Mouse (Mus musculus) fat pad, adult 2 months (tissue): ENCODE data around the gene Psmg4.

Source experiments
- DNase-seq: peaks from one replicate; pipeline ENCODE4 v3.0.0-alpha.2; 2011; ENCODE audit warnings: low read depth, low spot score; ENCODE audit errors: extremely low read depth

The Psmg4 gene

DNA sequence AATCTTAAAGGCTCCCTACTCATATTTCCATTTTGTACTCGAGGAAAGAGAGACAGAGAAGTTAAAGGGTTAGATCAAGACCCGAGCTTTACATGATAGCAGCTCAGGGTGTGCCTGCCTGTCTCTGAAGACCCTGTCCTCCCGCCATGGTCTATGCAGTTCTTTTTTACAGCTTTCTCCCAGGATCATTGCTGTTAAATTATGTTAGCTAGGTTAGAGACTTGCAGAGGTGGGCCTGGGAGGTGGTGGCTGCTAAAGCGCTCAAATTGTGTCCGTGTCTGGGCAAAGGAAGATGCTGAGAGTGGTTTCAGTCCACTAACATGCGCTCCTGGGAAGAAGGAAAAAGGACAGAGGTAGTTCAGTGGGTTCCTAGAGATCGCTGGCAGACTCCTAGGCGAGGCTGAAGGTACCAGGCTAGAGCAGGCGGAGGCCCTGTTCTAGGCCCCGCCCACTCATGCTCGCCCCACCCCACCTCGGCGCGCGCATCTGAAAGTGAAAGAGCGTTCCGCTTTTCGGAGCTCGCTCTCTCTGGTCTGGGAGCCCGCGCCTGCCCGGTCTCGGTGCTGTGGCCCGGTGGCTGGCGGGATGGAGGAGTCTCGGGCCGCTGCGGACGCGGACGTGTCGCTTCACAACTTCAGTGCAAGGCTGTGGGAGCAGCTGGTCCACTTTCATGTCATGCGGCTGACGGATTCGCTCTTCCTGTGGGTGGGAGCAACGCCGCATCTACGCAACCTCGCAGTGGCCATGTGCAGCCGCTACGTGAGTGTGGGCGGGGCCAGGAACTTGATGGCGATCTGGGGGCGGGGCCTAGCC, at the start of gene Psmg4:
Gene Psmg4, plus strand, starts transcription at position 474 of the 813 bp plus-strand sequence.
- DNase-seq, result no peak

- no peak for DNase-seq
Observed at GRCm38 (mm10) chr13:34113086-34113485, 49.7 kb upstream of the Psmg4 start.

DNA sequence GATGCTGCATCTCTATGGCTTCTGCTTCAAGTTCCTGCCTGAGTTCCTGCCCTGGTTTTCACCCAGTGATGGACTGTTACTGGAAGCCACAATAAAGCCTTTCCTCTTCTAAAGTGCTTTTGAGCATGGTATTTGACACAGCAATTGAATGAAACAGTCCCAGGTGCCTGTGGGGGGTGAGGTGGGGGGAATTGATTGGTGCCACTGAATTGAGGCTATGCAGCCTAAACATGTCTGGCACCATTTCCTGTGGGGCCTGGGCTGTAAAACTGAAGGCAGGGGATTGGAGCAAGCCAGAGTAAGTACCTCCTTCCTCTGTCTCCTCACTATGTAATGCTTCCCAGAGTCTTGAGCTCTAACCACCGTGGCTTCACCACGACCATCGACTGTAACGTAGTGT, 48.1 kb upstream of the Psmg4 start:
- no peak for DNase-seq

GRCm38 (mm10) chr13:34116508-34116907, 46.3 kb upstream of the Psmg4 start:
- DNase-seq, result no peak

DNA sequence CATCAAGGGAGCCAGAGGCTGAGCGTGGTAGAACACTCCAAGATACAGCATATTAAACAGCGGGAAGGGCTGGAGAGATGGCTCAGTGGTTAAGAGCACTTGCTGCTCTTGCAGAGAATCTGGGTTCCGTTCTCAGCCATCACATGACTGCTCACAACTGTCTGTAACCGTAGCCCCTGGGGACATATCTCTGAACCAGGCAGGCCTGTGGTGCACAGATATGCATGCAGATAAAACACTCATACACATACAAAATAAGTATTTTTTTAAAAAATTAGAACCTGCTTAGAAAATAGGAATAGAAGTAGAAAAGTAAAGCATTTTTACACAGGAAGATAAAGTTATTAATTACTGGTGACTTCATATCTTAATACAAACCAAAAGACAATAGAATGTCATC, 43.9 kb upstream of the Psmg4 start:
- no peak for DNase-seq

DNA sequence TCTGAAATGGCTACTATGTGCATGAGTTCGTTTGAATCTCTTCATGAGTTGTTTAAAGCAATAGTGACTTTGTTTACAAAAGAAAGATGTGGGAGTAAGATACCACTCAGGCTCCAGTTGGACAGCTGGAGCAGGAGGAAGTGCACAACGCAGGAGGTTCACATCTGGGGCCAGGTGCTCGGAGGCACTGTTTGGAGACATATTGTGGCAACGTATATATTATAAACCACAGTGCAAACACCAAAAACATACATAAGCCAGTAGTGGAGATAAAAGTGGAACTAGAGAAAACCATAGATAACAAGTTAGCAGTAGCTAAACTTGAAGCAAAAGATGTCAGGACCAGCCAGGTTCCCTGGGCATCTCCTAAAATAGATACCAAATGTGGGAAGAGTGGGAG, 43.4 kb upstream of the Psmg4 start:
- no peak for DNase-seq

GRCm38 (mm10) chr13:34120536-34120935, 42.2 kb upstream of the Psmg4 start:
- DNase-seq, result no peak

DNA sequence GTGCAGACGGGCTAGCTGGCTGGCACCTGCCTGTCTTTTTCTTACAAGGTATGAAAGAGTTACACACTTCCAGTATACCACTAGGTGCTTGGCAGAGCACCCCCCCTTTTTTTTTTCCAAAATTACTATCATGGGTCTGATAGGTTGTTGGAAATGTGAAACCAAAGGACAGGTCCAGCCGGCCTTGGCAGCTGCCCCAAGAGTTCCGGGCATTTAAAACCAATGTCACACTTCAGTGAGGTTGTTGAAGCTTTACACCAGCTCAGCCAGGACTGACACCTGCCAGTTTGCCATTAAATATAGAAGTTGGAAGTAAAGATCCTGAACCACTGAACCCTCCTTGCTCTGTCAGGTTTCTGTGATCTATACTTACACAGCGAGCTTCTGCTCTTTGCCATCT, 37.1 kb upstream of the Psmg4 start:
- no peak for DNase-seq

GRCm38 (mm10) chr13:34128276-34129114, 34.3 kb upstream of the Psmg4 start:
- no peak for DNase-seq

GRCm38 (mm10) chr13:34129485-34130225, 33.1 kb upstream of the Psmg4 start:
- no peak for DNase-seq

DNA sequence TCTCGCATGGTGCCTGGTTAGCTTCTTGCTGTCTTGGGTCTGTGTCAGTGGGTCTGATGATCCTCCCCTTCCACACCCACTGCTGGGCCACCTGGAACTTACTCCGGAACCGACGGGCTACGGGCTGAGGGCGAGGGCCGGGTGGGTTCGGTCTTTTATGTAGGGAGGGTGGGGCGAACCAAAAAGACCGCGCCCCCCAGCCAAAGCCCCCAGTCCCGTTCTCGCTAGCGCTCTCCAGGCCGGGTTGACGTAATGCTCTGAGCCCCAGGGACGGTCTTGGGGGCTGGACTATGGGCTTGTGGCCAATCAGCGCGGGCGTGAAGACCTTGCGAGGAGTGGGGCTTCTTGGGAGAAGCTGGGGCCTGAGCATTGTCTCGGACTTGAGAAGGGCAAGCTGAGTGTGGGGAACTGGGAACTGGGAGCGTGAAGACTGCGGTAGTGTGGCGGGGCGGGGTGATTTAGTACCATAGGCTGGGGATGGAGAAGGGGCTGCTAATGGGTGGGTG, 32.5 kb upstream of the Psmg4 start, which contains the start of gene Tubb2b:
Gene Tubb2b, minus strand, starts transcription at position 241 of the 506 bp plus-strand sequence.
- DNase-seq, result no peak

GRCm38 (mm10) chr13:34131011-34131707, 31.6 kb upstream of the Psmg4 start:
- no peak for DNase-seq

DNA sequence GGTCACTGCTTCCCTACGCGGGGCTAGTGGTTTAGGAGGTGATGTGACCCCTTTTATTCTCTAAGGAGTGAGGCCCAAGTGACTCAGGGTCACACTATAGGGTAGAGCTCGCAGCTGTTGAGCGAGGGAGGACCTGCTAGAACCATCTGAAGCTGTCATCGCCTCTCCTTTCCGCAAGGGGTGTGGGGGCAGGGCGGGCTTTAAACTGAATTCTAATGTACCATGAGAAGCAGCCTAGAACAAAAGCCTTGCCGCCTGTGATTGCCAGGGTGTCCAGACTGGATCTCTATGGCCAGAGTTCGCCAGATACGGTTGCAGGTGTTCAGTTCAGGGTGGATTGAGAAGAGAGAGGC, 31.1 kb upstream of the Psmg4 start:
- no peak for DNase-seq

- no peak for DNase-seq
Observed at GRCm38 (mm10) chr13:34132299-34132698, 30.5 kb upstream of the Psmg4 start.

DNA sequence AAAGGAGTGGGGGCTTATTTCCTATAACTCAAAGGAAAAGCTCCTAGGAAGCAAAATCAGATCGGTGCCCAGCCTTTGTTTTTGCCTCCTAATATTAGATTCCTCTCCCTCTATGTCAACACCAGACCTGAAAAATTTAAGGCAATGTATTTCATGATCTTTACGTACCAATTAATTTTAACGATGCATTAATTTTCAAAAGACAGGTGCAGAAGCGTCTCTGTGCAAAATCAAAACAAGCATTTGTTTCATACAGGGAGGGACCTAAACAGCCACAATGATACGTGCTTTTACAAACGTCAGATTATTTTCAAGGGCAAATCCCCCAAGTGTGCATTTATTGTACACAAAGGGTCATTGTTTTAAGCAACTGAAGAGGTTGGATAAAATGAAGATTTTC, 29.9 kb upstream of the Psmg4 start:
- DNase-seq, result no peak

DNA sequence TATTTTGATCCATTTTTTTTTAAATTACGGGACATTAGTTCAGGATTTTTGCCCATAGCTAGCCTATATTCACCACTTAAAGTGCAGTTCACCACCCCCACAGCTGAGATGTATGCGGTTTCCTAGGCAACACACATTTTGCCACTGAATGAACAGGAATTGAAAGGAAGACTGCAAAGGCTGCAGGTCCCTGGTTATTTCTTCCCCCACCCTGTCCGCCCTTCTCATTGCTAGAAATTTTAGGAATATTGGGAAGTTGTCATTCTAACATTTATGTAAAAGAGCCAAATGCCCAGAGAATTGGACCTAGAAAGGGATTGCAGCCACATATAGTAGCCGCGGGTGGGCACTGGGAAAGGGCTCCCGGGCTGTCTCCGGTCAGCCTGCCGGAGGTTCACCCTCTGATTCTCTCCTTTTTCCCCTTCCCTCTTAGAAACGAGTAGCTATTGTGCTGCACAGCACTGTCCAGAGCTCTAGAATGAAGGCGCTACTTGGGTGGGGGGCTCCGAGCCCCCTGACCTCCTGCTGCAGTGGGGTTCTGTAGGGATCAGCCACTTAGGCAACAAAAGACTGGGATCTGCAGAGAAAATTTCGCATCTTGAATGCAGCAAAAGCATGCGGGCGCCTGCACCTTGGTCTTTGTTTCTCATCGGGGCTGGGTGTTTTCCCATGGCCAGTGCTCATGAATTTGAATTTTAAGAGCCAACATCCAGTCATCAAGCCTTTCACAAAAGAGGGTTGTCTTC, 29.3 kb upstream of the Psmg4 start:
- DNase-seq, result no peak

DNA sequence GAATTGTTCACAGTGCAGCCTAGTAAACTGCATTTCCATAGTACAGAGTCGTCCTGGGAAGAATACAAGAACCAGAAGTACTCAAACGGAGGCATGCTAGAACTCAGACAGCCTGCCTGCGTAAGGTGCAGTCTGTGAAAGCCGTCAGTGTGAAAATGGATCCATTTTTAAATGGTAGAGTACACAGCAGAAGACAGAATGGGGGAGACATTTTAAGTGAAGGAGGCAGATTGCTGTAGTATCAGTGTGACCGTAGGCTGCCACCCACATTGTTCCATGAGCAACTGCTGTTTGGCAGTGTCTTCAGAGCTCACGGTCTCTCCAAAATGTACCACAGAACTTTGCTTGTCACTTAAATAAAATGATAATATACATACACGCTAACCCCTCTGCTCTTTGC, 28.5 kb upstream of the Psmg4 start:
- no peak for DNase-seq

- DNase-seq, result no peak
Observed at GRCm38 (mm10) chr13:34136605-34137004, 26.2 kb upstream of the Psmg4 start.

DNA sequence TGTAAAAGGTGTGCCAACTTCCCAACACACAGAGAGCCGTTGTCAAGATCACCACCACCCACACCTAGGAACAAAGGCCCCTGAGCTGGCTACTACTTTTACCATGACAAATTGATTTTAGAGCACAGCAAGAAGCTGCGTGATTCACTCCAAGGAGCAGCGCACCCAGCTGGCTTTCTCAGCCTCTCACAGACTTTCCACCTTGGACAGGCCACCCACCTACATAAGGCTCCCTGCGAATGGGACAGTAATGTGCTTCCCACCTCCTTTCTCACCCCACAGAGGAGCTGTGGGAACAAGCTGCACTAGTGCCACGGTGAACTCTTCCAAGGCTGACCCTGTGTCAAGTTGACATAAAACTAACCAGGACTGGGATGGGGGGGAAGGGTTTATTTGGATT, 19.4 kb upstream of the Psmg4 start:
- no peak for DNase-seq

DNA sequence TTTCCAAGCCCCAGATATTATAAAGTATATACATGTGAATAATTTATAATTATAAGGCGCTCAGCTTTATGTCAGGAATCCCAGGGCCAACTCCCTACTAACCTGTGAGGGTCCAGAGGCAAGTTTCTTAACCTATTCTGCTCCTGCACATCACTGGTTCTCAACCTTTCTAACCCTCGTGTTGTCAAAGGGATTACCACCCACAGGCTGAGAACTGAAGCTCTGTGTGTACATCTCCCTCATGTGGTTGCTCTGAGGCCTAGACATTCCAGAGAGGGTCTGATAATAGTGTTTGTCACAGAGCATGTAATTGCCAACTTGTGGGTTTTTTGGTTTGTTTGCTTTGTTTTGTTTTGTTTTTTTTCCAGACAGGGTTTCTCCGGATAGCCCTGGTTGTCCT, 15.8 kb upstream of the Psmg4 start:
- DNase-seq, result no peak
